Mouse (Mus musculus) heart, embryonic 14.5 days (tissue): ENCODE data around the gene Pigv. TPM values are rescaled to one million over a fixed set of nuclear protein-coding genes. Genes with fewer than 3 reads are reported as not detected.
A peak's percentile ranks its signal among the peaks of the same experiment; 100 is the strongest.

Source experiments
- ATAC-seq: fragments of 200-750 bp; cut with Nextera tagmentation; 2 replicates; pipeline ENCODE4 v1.8.0; 2017; ENCODE audit warnings: low read depth, moderate TSS enrichment; ENCODE audit not compliant: insufficient number of reproducible peaks, insufficient read depth, low FRiP score
- H3K27ac ChIP-seq, 2 experiments: fragments of 200-500 bp in 1 of 2; fragments of 300-500 bp in 1 of 2; sonication (generic) in 1 of 2; replicated peaks in 1 of 2; 2 replicates each; pipeline ENCODE4 v1.5.1; 2012 to 2014; ENCODE audit warnings: low read depth in 2 of 2, low read length in 2 of 2, control low read depth in 1 of 2, mild to moderate bottlenecking in 1 of 2, mixed read lengths in 1 of 2; ENCODE audit not compliant: control insufficient read depth in 1 of 2, insufficient read depth in 1 of 2
- H3K27me3 ChIP-seq: fragments of 300-500 bp; sonication (generic); 2 replicates; pipeline ENCODE4 v1.6.1; 2014; ENCODE audit warnings: mild to moderate bottlenecking, low read length, control low read depth; ENCODE audit not compliant: control insufficient read depth, insufficient read depth
- H3K36me3 ChIP-seq: fragments of 300-500 bp; sonication (generic); 2 replicates; pipeline ENCODE4 v1.6.1; 2014; ENCODE audit warnings: mild to moderate bottlenecking, control low read depth, low read length, mixed read lengths; ENCODE audit not compliant: control insufficient read depth, insufficient read depth
- H3K4me1 ChIP-seq, 2 experiments: fragments of 200-500 bp in 1 of 2; fragments of 300-500 bp in 1 of 2; sonication (generic) in 1 of 2; 2 replicates each; pipeline ENCODE4 v1.6.1; 2012 to 2014; ENCODE audit warnings: low read length in 2 of 2, control low read depth in 1 of 2, mixed read lengths in 1 of 2; ENCODE audit not compliant: control insufficient read depth in 2 of 2, insufficient read depth in 2 of 2
- H3K4me2 ChIP-seq: fragments of 300-500 bp; sonication (generic); 2 replicates; pipeline ENCODE4 v1.6.1; 2014; ENCODE audit warnings: mild to moderate bottlenecking, low read length
- H3K4me3 ChIP-seq, 2 experiments: fragments of 200-500 bp in 1 of 2; fragments of 300-500 bp in 1 of 2; sonication (generic) in 1 of 2; 2 replicates each; pipeline ENCODE4 v1.5.1; 2012 to 2014; ENCODE audit warnings: low read length in 2 of 2, mild to moderate bottlenecking in 2 of 2, control low read depth in 1 of 2, low read depth in 1 of 2, moderate library complexity in 1 of 2; ENCODE audit not compliant: control insufficient read depth in 1 of 2, insufficient read depth in 1 of 2
- H3K9ac ChIP-seq: fragments of 300-500 bp; sonication (generic); 2 replicates; pipeline ENCODE4 v1.6.1; 2014; ENCODE audit warnings: mild to moderate bottlenecking, low read length
- H3K9me3 ChIP-seq: fragments of 300-500 bp; sonication (generic); 2 replicates; pipeline ENCODE4 v1.6.1; 2016; ENCODE audit warnings: low read length, control low read depth; ENCODE audit not compliant: control insufficient read depth
- WGBS: fragments of 180-500 bp; shearing (Covaris S2); extraction: QIAGEN DNeasy Blood & Tissue Kit; methylation state at CpG from one replicate; pipeline ENCODE4 v1.1.7; 2014; 5-methylcytosine and 5-hydroxymethylcytosine counted together
- polyA plus RNA-seq: library from polyadenylated mRNA; unstranded; fragments of >200 nt; fragmentation: Nextera tagmentation; extraction: Ambion mirVana; gene quantifications from 2 replicates; pipeline ENCODE4 v1.2.1, GENCODE M21; 2014

The Pigv gene
- polyA plus RNA-seq, 1 experiment from 2014 or later: 12.1 TPM

DNA sequence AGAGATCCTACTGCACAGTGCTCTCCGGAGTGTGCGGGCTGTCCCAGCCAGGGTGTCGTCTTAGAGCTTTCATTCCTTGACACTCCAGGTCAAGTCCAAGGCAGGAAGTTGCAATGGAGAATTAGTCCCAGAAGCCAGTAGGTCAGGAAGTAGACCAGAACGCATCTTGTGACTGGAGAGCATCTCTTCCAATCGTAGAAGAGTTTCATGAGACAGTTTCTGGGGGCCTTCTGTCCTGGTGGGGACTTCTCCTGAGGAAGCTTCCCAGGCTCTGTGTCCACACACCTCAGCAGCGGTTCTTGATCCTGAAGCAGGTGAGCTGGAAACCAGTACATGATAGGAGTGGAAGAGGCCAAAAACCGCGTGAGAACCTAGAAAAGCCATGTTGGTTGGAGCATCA lies 10.0 kb downstream of the Pigv start:
- Histone ChIP-seq H3K4me1 (peaks cover 14 to 20% of the 10 kb centered on the region in 2 experiments), H3K9ac (no peak overlapping the region), H3K27ac (no peak overlapping the region), H3K4me2 (no peak overlapping the region), H3K4me3 (no peak overlapping the region), H3K9me3 (no peaks in the 10 kb centered on the region), H3K27me3 (no peaks in the 10 kb centered on the region), H3K36me3 (peaks cover 28% of the 10 kb centered on the region)
- ATAC-seq: no peak
- WGBS: 89% methylated on average over 8 of the region's 8 CpGs

DNA sequence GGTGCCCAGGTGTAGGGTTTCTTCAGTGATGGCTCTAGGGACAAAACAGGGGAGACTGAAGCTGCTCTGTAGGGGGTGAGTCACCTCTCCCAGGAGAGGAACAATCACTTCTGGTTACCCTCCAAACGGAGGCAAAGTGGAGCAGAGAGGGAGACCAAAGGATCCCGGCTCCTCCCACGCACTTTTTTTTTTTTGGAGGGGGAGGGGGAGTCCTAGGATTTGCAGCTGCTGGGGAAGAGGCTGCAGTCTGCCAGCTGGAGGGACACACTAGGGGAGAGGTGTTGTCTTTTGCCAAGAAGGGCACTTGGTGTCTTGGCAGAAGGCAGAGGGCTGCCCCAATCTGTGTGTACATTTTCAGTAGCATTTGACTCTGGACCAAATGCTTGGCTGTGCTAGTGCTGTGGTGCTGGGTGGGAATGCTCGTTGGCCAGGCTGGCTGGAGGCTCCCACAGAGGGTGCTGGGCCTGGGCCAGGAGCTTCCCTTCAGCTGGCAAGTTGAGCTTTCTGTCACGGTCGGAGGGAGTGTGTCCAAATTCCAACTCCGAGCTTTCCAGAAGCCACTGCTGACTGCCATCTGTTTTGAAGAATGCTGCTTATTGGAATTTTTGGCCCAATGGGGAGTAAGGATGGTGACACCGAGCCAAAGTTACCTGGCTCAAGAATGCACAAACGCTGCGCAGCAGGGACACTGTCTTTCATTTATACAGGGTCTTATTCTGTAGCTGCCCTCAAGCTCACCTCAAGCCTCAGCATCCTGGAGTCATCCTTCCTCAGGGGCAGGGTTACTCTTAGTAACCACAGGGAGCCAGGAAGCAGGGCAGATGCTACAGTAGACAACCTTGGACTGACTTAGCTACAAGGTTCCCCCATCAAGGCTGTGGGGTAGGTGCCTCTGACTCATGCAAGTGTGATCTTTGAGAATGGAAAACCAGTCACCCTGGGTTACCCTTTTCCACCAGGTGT lies 12.0 kb downstream of the Pigv start:
- Histone ChIP-seq H3K4me3 (peak overlapping the region; percentile 22 to 23), H3K9ac (peak overlapping the region; percentile 70), H3K27ac (peak overlapping the region; percentile 89 to 91), H3K27me3 (no peaks in the 10 kb centered on the region), H3K4me1 (peaks cover 14 to 20% of the 10 kb centered on the region in 2 experiments), H3K36me3 (peaks cover 22% of the 10 kb centered on the region), H3K9me3 (no peaks in the 10 kb centered on the region), H3K4me2 (peak overlapping the region; percentile 61)
- 17% methylated on average over 9 of the region's 10 CpGs for WGBS
- ATAC-seq: peak; percentile 56

DNA sequence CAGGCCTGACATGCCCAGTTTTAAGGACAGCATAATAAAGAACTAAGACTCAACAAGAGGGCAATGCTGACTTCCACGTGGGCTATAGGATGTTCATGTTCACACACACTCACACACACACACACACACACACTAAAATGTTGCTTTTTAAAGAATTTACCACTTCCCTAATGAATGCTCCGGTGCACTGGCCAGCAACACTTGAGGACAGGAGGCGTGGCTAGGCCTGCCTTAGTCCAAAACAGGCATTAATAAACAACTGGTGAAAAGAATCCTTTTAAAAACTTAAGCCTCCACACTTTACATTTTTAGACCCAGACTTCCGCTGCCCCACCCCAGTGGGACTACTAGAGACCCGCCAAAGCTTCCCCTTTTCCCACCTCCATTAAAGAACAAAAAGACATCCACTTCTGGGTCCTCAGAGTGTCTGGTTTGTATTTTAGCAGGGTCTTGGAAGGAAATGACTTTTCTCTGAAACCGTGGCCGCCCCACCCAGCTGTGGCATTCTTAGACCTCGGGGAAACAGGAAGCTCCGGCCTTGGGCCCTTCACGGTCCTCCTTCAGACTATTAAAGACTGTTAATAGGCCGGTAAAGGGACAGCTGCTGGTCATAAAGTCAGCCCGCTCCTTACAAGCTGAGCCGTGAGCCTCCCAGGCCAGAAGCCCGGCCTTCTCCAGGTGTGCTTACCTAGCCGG lies 12.8 kb downstream of the Pigv start:
- 15% methylated on average over 15 of the region's 15 CpGs for WGBS
- ATAC-seq: 0 out of 2 replicates have a peak, but pooled peaks have one; percentile 4
- Histone ChIP-seq H3K9me3 (no peaks in the 10 kb centered on the region), H3K4me1 (peaks cover 14 to 20% of the 10 kb centered on the region in 2 experiments), H3K36me3 (peaks cover 17% of the 10 kb centered on the region), H3K4me2 (peak overlapping the region; percentile 61), H3K27ac (peak overlapping the region; percentile 89 to 91), H3K9ac (peak overlapping the region; percentile 70), H3K4me3 (peak overlapping the region; percentile 22 to 23), H3K27me3 (no peaks in the 10 kb centered on the region)

DNA sequence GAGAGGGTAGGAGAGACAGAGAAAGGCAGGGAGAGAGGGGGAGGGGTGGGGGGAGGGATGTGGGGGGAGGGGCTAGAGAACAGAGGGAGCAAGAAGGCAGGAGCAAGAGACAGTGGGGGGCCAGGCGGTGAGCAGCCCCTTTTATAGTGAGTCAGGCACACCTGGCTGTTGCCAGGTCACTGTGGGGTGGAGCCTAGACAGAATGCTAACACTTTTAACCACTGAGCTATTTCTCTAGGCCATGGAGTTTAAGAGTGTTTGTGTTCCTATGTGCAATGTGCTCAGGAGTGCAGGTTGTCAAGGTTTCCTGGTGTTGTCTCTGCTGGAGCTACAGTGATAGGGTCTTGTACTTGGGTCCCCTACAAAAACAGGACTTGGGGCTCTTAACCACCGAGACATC lies 13.7 kb downstream of the Pigv start:
- 60% methylated on average over 2 of the region's 2 CpGs for WGBS
- no peak for ATAC-seq
- no peaks in the 10 kb centered on the region for H3K9me3 ChIP-seq
- no peaks in the 10 kb centered on the region for H3K27me3 ChIP-seq
- H3K9ac ChIP-seq: no peak overlapping the region
- peak overlapping the region; percentile 89 to 91; a peak in 2 of 4 replicates for H3K27ac ChIP-seq
- H3K4me1 ChIP-seq: peaks cover 14 to 20% of the 10 kb centered on the region in 2 experiments
- peaks cover 11% of the 10 kb centered on the region for H3K36me3 ChIP-seq
- no peak overlapping the region for H3K4me3 ChIP-seq
- H3K4me2 ChIP-seq: no peak overlapping the region

DNA sequence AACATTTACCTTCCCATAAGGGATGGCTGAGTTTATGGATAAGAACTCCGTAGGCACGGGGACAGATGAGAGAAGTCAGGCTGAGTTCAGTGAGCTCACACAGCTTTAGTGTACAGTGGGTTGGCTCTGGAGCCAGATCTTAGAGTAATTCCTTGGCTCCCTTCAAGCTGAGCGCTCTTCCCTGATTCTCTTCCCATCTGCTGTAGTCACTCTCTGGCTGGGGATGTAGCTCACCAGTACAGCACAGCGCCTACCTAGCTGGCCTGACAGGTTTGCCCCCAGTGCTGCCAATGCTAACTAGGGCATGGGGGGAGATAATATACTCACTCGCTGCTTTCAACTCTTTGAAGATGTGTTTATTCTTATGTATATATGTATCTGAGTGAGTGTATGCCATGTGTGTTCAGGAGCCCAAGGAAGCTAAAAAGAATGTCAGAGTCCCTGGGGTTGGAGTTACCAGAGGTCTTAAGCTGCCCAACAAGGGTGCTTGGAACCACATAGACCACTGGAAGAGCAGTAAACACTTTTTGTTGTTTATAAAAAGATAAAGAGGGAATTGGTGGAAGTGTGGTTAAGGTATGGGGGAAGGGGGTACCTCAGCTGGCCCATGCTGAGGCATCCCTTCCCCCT lies 14.5 kb downstream of the Pigv start:
- H3K9ac ChIP-seq: no peak overlapping the region
- no peaks in the 10 kb centered on the region for H3K27me3 ChIP-seq
- WGBS: 69% methylated on average over 5 of the region's 5 CpGs
- no peak overlapping the region for H3K4me2 ChIP-seq
- ATAC-seq: no peak
- no peak overlapping the region for H3K27ac ChIP-seq
- H3K36me3 ChIP-seq: peaks cover 11% of the 10 kb centered on the region
- H3K9me3 ChIP-seq: no peaks in the 10 kb centered on the region
- H3K4me1 ChIP-seq: peaks cover 14 to 20% of the 10 kb centered on the region in 2 experiments
- no peak overlapping the region for H3K4me3 ChIP-seq

DNA sequence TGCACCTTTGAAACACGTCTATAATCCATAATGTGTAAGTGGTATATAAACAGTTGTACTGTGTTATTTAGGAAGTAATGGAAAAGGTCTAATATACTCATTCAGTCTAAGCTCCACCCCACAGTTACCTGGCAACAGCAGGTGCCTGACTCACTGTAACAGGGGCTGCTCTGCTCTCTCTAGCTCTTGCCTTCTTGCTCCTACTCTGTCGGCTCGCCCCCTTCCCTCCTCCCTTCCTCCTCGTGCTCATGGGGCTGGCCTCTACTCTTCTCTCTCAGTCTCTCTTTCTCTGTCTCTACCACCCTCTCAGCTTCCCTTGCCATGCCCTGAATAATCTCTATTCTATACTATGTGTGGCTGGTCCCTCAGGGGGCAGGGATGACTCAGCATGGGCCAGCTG lies 15.4 kb downstream of the Pigv start:
- Histone ChIP-seq H3K9me3 (no peaks in the 10 kb centered on the region), H3K27ac (no peak overlapping the region), H3K4me1 (peaks cover 14 to 20% of the 10 kb centered on the region in 2 experiments), H3K36me3 (peaks cover 3% of the 10 kb centered on the region), H3K4me3 (no peak overlapping the region), H3K27me3 (no peaks in the 10 kb centered on the region), H3K9ac (no peak overlapping the region), H3K4me2 (no peak overlapping the region)
- ATAC-seq: no peak
- 29% methylated on average over 4 of the region's 4 CpGs for WGBS

DNA sequence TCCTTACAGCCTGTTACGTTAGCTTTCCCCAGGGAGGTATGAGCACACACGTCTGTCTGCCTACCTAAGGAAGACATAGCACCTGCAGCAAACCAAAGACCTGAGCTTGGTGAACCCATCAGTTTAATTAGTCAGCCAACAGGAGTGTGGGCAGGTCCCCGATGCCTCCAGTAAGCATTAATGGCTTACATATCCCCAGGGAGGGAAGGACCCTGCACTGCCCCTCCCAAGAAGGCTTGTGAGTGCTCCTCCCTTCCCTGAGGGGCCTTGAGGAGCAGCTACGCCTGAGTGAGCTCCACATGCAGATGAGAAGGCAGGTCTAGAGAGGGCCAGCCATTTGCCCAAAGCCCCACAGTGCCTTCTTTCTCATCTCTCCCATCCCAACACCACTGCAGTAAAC lies 16.2 kb downstream of the Pigv start:
- 64% methylated on average over 4 of the region's 4 CpGs for WGBS
- ATAC-seq: no peak
- Histone ChIP-seq H3K4me3 (no peak overlapping the region), H3K4me2 (no peak overlapping the region), H3K9me3 (no peaks in the 10 kb centered on the region), H3K36me3 (no peaks in the 10 kb centered on the region), H3K4me1 (peaks cover 14 to 23% of the 10 kb centered on the region in 2 experiments), H3K27me3 (no peaks in the 10 kb centered on the region), H3K27ac (no peak overlapping the region), H3K9ac (no peak overlapping the region)
